Mouse (Mus musculus): Measurements from ENCODE around the gene Fbxo39.

Fbxo39 gene

GRCm38 (mm10) chr11:72314151-72314895 is at the start of gene Fbxo39:
TSS of gene Fbxo39 (plus strand) at chr11:72314444.
- no peak for DNase-seq (ENCODE audit: low spot score in 2 of 2)

- no peak for DNase-seq (ENCODE audit: low spot score in 2 of 2)
Measured at GRCm38 (mm10) chr11:72265483-72265882, 48.8 kb upstream of the Fbxo39 start.

- peak in 1 of 2 experiments; percentile 28 for DNase-seq (ENCODE audit: low spot score in 2 of 2)
Measured at GRCm38 (mm10) chr11:72266207-72266959, 47.9 kb upstream of the Fbxo39 start.

GRCm38 (mm10) chr11:72266960-72267560 is 47.2 kb upstream of the Fbxo39 start, which contains the start of gene Slc13a5:
TSS of gene Slc13a5 (minus strand) at chr11:72267222.
- no peak for DNase-seq (ENCODE audit: low spot score in 2 of 2)

GRCm38 (mm10) chr11:72271761-72272160 is 42.5 kb upstream of the Fbxo39 start:
- DNase-seq (ENCODE audit: low spot score in 2 of 2) = no peak

- no peak for DNase-seq (ENCODE audit: low spot score in 2 of 2)
Measured at GRCm38 (mm10) chr11:72273341-72273740, 40.9 kb upstream of the Fbxo39 start.

GRCm38 (mm10) chr11:72281143-72281851 is 32.9 kb upstream of the Fbxo39 start:
- DNase-seq (ENCODE audit: low spot score in 2 of 2) = no peak

- no peak for DNase-seq (ENCODE audit: low spot score in 2 of 2)
Measured at GRCm38 (mm10) chr11:72281852-72282400, 32.3 kb upstream of the Fbxo39 start.

GRCm38 (mm10) chr11:72283486-72284224 is 30.6 kb upstream of the Fbxo39 start:
- no peak for DNase-seq (ENCODE audit: low spot score in 2 of 2)

- DNase-seq (ENCODE audit: low spot score in 2 of 2) = no peak
Measured at GRCm38 (mm10) chr11:72284532-72285182, 29.6 kb upstream of the Fbxo39 start.

- DNase-seq (ENCODE audit: low spot score in 2 of 2) = no peak
Measured at GRCm38 (mm10) chr11:72285971-72286480, 28.2 kb upstream of the Fbxo39 start.

GRCm38 (mm10) chr11:72286651-72287050 is 27.6 kb upstream of the Fbxo39 start:
- no peak for DNase-seq (ENCODE audit: low spot score in 2 of 2)

GRCm38 (mm10) chr11:72287126-72287525 is 27.1 kb upstream of the Fbxo39 start:
- no peak for DNase-seq (ENCODE audit: low spot score in 2 of 2)

- DNase-seq (ENCODE audit: low spot score in 2 of 2) = no peak
Measured at GRCm38 (mm10) chr11:72287543-72287942, 26.7 kb upstream of the Fbxo39 start.

- no peak for DNase-seq (ENCODE audit: low spot score in 2 of 2)
Measured at GRCm38 (mm10) chr11:72293116-72293515, 21.1 kb upstream of the Fbxo39 start.

GRCm38 (mm10) chr11:72301334-72301733 is 12.9 kb upstream of the Fbxo39 start, which contains the start of gene Xaf1:
TSS of gene Xaf1 (plus strand) at chr11:72301629.
- DNase-seq (ENCODE audit: low spot score in 2 of 2) = peak; percentile 68 to 71

- DNase-seq (ENCODE audit: low spot score in 2 of 2) = peak in 1 of 2 experiments; percentile 27
Measured at GRCm38 (mm10) chr11:72302230-72302629, 12.0 kb upstream of the Fbxo39 start.

- no peak for DNase-seq (ENCODE audit: low spot score in 2 of 2)
Measured at GRCm38 (mm10) chr11:72307461-72307860, 6.8 kb upstream of the Fbxo39 start.

GRCm38 (mm10) chr11:72308982-72309381 is 5.3 kb upstream of the Fbxo39 start:
- no peak for DNase-seq (ENCODE audit: low spot score in 2 of 2)

- no peak for DNase-seq (ENCODE audit: low spot score in 2 of 2)
Measured at GRCm38 (mm10) chr11:72310491-72310890, 3.8 kb upstream of the Fbxo39 start.

Measured in urinary bladder, postnatal 36 days (tissue).